Mouse (Mus musculus): Measurements from ENCODE around the gene Nadk2.

GRCm38 (mm10) chr15:9071556-9072544, 790 bp downstream of the Nadk2 start:
- 0 out of 2 replicates have a peak, but pooled peaks have one; percentile 8 for TF ChIP-seq CTCF (IDR thresholded peaks at IDR 0.05)
- no peak for TF ChIP-seq POLR2A (IDR thresholded peaks at IDR 0.05; ENCODE audit: insufficient read depth, low read depth, low read length)

Data from heart, adult 2 months (tissue).